Mouse (Mus musculus): ENCODE data around the gene Hoxa5. TPM values are rescaled to one million over a fixed set of nuclear protein-coding genes. Genes with fewer than 3 reads are reported as not detected.

Gene Hoxa5
- total RNA-seq (2021): under 1 TPM; 0.62 to 0.72 TPM

GRCm38 (mm10) chr6:52204050-52204752, at the start of gene Hoxa5:
Gene Hoxa5, minus strand, starts transcription at chr6:52204587.
- intact Hi-C loops (cut with DNase I): loop anchor here (2.0 kb wide), 1 partner anchor 333 kb away; no protein-coding TSS in a partner anchor
- DNase-seq: peak in 1 of 2 experiments; percentile 75

DNA sequence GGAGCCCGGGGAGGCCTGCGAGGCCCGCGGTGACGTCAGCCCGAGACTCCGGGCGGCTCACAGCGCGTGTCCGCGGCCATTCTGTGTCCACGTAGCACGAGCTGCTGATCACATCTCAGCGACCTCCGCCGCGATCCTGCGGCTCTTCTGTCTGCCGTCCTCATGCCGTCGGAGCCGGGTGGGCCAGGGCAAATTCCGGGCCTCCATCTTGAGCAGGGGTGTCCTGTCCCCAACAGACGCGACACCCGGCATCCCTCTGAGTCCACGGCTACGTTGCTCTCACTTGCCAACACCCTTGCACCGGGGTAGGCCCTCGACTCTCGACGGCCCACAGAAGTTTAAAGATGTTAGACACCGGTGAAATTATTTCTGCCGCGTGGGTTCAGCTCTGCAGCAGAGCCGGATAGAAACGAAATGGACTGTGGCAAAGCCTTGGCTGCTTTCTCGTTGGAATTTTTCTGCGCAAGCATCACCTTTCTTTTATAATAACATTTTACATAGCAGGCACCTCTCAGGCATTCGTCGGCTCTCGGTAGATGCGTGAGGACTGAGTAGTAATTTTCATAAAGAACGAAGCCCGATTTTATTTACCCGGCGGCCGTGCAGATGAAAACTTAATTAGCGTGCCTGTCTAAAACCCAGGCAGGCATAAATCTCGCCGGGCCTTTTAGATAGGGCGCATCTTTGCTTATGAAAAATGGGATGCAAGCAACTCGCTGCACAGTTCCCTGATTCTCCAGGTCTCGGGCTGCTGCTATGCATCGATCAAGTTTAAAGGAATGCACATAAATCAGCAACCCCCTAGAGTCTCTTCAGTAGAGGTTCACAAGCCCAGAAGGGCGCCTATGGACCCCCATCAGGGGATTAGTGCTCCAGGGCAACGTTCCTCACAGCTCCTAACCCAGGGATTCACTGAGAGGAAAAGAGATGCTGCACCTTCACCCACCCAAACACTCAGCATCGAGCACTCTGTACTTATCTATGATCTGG, 49.4 kb upstream of the Hoxa5 start:
- intact Hi-C loops (cut with DNase I): no loop called here
- peak in 1 of 2 experiments; percentile 54 for DNase-seq

DNA sequence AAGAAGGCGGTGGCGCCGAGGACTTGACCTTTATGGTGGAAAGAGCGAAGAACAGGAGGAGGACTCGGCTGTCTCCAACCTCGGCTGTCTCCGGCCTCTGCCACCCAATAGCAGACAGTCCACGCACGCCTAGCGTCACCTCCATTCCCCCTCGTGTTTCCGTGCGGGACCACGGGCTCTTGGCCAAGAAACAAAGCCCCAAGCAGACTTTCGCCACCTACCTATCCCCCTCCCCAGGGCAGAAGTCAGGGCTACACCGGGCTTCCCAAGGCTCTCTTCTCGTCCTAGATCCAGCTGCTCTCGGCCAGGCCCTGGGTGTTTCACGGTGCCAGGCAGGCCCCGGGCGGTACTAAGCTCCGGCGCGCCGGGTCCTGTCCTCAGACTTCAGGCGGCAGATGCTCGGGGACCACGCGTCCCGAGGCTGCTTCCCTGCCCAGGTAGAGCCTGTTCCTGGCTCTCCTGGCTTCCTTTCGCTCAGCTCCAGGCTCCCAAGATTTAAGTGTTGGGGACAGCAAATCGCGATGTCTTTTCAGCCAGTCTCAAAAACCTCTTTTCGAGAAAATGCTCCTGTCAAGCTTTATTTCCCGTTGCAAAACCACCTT, 48.5 kb upstream of the Hoxa5 start:
- no peak for DNase-seq
- intact Hi-C loops (cut with DNase I): no loop called here

DNA sequence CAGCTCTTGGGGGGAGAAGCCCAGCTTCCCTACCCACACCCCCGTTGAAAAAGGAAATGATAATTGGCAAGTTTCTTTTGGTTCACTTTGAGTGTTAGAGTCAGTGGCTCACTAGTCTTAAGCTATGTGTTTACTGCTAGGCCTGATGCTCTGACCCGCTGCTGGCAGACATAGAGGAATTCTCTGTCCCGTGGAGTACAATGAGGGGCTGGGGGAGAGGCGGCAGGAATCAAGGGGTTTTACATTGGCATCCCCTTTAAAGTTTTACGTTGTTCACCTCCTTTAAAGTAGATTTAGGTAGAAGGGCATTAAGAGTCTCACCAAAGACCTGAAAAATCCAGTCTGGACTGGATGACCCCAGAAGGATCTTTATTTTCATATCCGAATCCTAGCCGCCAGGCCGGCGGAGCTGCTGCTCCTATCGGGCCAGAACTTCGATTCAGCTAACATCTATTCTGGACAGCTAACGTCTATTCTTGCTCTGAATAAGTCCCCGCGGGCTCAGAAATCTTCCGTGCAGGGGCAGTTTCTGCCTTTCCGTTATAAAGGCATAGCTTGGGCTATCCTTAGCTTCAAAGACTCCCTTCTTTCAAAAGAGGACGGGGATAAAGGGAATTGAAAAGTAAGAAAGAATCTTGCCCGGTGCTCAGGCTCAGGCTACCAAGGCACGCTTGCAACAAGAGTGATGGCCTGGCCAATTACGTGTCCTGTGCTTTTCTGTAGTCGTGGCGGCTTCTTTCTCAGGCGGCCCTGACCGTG, 47.8 kb upstream of the Hoxa5 start:
- no peak for DNase-seq
- intact Hi-C loops (cut with DNase I): no loop called here

- DNase-seq: no peak
- intact Hi-C loops (cut with DNase I): no loop called here
These were observed 46.9 kb upstream of the Hoxa5 start for GRCm38 (mm10) chr6:52251177-52251879.

DNA sequence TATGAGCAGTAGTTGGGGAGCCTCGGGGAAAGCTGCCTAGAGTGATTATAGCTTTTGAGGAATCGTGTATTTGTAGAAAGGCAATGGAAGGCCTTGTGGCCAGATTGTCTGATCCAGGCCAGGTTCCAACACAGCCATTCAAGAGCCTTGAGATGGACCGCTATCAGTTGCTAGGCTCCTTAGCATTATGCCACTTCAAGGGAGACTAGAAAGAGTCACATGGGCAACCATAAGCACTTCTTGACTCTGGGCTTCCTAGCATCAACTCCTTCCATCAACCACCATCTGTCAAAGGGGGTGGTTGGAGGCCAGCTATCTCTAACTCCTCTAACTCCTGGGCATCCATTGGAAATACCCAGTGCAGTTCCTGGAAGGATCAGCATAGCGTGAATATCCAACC, 45.4 kb upstream of the Hoxa5 start:
- intact Hi-C loops (cut with DNase I): loop anchor here (5.0 kb wide), 1 partner anchor 1068 kb away; no protein-coding TSS in a partner anchor
- DNase-seq: no peak

GRCm38 (mm10) chr6:52249415-52249738, 45.0 kb upstream of the Hoxa5 start:
- intact Hi-C loops (cut with DNase I): loop anchor here (5.0 kb wide), 1 partner anchor 1067 kb away; no protein-coding TSS in a partner anchor
- no peak for DNase-seq

DNA sequence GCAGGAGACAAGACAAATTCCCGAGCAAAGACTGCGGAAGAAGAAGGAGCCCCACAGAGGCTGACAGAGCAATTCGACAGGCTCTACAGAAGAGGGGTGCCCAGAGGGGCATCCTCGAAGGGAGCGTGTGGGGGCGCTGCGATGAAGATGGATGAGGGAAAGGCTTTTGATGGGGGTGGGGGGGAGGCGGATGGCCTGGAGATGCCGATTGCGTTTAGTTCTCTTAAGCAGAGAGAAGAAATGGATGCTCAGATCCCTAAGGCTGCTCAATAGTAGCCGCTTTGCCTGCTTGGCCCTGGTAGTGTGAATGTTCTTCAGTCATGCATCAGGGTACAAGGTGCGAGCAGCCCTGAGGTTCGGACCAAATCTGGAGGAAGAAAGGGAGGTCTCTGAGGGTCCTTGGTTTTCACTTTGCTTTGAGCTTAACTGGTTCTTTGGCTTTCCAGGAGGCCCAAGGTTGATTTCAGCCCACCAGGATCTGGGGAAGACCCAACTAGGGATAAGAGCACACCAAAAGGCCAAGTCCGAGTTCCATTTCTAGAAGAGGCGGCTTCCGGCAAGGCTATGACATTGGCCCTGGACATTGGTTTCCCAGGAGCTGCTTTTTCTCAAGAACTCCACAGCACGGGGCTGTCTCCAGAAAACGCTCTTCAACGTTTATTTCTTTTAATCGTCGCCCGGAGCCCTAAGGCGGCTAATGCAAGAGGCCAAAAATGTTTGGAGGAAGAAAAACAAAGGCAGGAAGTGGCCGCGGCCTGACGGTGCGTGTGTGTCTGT, 44.4 kb upstream of the Hoxa5 start:
- no peak for DNase-seq
- intact Hi-C loops (cut with DNase I): loop anchor here (5.0 kb wide), 1 partner anchor 1067 kb away; no protein-coding TSS in a partner anchor

GRCm38 (mm10) chr6:52247766-52248637, 43.6 kb upstream of the Hoxa5 start:
- no peak for DNase-seq
- intact Hi-C loops (cut with DNase I): loop anchor here (5.0 kb wide), 1 partner anchor 1066 kb away; no protein-coding TSS in a partner anchor

DNA sequence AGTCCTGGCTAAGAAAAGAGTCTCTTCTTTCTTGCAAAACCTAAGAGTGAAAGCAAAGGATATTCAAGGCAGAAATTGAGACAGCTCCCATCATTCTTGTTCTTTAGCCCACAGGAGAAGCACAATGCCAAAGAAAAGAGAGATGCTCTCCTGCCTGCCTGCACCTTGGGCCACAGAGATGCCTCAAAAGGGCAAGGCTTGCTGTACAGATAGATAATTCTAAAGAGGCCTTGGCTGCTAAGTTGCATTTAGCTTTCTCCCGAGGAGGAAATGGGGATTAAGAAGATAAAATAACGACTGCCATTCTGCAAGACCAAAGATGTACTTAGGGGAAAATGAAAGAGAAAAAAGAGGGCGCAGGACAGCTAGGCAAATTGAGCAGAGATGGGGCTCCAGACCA, 42.5 kb upstream of the Hoxa5 start:
- no peak for DNase-seq
- intact Hi-C loops (cut with DNase I): loop anchor here (5.0 kb wide), 1 partner anchor 1065 kb away; no protein-coding TSS in a partner anchor

DNA sequence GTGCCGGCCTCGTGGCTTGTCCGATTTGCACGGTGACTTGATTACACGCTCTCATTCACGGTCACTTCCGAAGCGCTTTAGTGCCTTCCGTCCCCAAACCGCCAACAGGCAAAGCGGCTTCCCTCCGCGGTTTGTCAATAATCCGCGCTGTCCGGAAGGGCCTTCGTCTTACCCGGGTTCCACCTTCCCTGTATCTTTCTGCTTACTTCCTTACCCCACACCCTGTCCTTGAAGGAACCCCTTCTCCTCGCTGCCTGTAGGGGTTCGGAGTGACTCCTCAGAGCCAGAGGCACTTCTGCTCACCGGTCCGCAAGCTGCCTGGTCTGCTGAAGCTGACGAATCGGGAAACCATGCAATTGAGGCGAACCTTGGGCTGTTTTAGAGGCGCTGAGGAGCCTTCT, 42.0 kb upstream of the Hoxa5 start:
- no peak for DNase-seq
- intact Hi-C loops (cut with DNase I): loop anchor here (5.0 kb wide), 1 partner anchor 1064 kb away; no protein-coding TSS in a partner anchor

GRCm38 (mm10) chr6:52245757-52246142, 41.4 kb upstream of the Hoxa5 start, which contains the start of gene Hoxa11:
Gene Hoxa11, minus strand, starts transcription at chr6:52245810.
- intact Hi-C loops (cut with DNase I): loop anchor here (5.0 kb wide), 1 partner anchor 1063 kb away; no protein-coding TSS in a partner anchor
- DNase-seq: no peak

DNA sequence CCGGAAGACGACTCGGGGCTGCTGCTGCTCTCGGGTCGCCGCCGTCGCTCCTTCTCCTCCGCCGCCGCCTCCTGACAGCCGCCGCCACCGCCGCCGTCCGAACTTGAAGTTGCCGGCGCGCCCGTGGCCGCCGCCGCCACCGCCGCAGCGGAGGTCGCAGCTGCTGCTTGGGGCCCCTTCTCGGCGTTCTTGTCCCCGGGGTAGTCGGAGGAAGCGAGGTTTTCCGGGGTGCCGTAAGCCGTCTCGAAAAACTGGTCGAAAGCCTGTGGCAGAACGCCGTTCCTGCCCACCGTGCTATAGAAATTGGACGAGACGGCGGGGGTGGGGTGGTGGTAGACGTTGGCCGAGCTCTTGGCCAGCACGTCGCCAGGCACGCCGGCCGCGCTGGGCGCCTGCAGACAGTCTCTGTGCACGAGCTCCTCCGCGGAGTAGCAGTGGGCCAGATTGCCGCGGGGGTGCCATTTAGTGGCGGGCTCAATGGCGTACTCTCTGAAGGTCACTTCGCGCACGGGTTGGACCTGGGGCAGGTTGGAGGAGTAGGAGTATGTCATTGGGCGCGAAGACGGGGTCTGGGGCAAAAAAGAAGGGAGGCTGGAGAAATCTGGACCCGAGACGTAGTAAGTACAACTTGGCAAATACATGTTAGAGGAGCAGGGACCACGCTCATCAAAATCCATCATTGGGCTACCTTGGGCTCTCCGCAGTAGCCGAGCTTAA, 40.8 kb upstream of the Hoxa5 start:
- DNase-seq: peak in 1 of 2 experiments; percentile 28
- intact Hi-C loops (cut with DNase I): loop anchor here (5.0 kb wide), 1 partner anchor 1063 kb away; no protein-coding TSS in a partner anchor

GRCm38 (mm10) chr6:52244471-52245039, 40.2 kb upstream of the Hoxa5 start:
- intact Hi-C loops (cut with DNase I): loop anchor here (5.0 kb wide), 1 partner anchor 1062 kb away; no protein-coding TSS in a partner anchor
- peak in 1 of 2 experiments; percentile 4 for DNase-seq

DNA sequence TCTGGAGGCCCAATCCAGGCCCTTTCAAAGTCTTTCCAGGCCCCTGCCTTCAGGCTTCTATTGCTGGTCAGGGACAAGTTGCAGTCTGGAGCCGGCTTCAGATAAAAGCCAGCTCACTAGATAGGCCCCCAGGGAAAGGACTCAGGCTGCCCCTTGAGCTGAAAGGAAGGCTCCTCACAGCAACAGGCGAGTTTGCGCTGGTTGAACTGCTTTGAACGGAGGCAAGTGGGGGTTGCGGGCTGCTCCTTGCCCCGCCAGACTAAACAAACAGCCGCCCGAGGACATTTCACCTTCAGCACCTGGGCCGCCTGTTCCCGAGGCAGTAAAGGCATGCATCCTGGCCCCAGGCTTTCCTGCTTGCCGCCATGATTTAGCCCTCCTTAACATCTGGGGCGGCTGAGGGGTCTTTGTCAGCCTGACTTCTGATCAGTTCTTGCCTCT, 39.3 kb upstream of the Hoxa5 start:
- no peak for DNase-seq
- intact Hi-C loops (cut with DNase I): no loop called here

DNA sequence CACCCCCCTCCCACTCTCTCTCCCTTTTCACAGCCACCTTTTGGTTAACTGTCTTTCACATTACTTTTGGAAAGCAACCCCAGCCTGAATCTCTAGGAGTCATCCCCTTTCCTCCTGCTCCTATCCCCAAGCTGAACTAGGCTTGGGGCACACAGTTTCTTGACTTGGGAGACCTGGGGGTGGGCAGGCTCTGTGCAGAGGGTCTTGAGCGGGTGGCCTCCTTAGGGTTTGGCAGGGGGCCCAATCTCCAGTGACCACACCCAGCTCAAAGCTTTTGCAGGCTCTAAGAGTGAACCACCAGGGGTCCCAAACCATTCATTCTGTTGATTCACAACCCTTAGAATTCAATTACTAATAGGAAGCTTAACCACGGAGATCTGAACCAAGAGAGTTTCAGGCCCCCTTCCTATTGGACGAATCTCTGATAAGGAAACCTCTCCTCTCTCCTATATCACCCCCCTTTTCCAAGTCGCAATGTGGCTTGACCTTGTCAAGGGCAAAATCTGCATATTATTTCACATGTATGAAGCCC, 38.5 kb upstream of the Hoxa5 start:
- intact Hi-C loops (cut with DNase I): no loop called here
- DNase-seq: no peak
